Comparison of ENCODE assay signal across 20 mouse cellular contexts in the genomic region with DNA sequence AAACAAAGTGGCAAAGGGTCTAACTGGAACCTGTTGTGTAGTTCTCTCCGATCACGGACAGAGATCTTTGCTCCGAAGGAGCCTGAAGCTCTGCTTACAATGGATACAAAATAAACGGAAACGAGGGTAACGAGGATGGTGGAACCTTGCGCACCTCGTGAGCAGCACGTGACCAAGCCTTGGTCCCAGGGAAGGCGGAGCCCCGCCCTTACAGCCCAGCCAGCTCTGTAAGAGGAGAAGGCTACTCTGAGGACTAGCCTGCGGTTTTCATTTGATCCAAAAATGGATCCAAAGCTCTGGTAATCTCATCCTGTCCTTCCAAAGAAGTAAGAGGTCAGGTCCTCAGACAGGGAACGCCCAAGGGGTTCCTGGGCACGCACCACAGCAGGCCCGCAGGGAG.
DNase-seq lines count a peak whose midpoint lies in the region; ATAC-seq and TF ChIP-seq lines count a peak whose summit lies in the region.
"Had no signal": no experiment of that assay in that cellular context is flagged by ENCODE, and none has a peak within 500 bp of the region (broad histone marks: within the 10 kb centered on the region; RNA-seq: fewer than 3 reads in every experiment).

No protein-coding gene starts in this region.

- DNase-seq in lung, postnatal 36 days, result peak; percentile 30
- DNase-seq in lung, postnatal 4 days, result no peak
- DNase-seq in MN1 (ENCODE audit: low spot score), result peak; percentile 92
- peak; percentile 93 for DNase-seq in gastrocnemius, adult 2 months
- no peak for DNase-seq in layer of hippocampus, adult 9-10 months (ENCODE audit: low spot score)
- no peak for DNase-seq in left cerebral cortex, adult 18-20 months (ENCODE audit: low spot score in 2 of 2)
- DNase-seq: adrenal gland, postnatal 14 days; cerebellum, adult 9-10 months; kidney, adult 11 months; kidney, postnatal 10 days; layer of hippocampus, adult 9-11 months; retina, postnatal 1 day; right cerebral cortex, postnatal 4 days had no signal

- H3K4me3 ChIP-seq in gastrocnemius, adult 2 months, result peak overlapping the region; percentile 65
- H3K4me3 ChIP-seq: heart, embryonic 12.5 days; limb, embryonic 13.5 days; liver, embryonic 15.5 days; midbrain, embryonic 12.5 days had no signal

- no peak for TF ChIP-seq CTCF in gastrocnemius, adult 2 months (IDR thresholded peaks at IDR 0.05)

- ATAC-seq in megakaryocyte progenitor cell, adult 5-6 weeks (replicated peaks; ENCODE audit: poor library complexity), result no peak

- intact Hi-C loops in gastrocnemius, adult 2 months (cut with DNase I), result loop anchor here (2.0 to 10.0 kb wide), 4 partner anchors 46 to 466 kb away; a partner anchor contains a TSS

- H3K27ac ChIP-seq in gastrocnemius, adult 2 months, result peak overlapping the region; percentile 94
- H3K27ac ChIP-seq: hindbrain, embryonic 14.5 days; limb, embryonic 13.5 days; liver, embryonic 15.5 days; macrophage; midbrain, embryonic 12.5 days had no signal

Comparison
In these comparisons a context has a peak if more than half of its experiments do, and no peak if none do; other contexts are left out.
1. DNase-seq: peak in lung, postnatal 36 days (single experiment), MN1 (single experiment) and gastrocnemius, adult 2 months (single experiment); none in lung, postnatal 4 days (0 of 2), layer of hippocampus, adult 9-10 months (single experiment) and left cerebral cortex, adult 18-20 months (0 of 2).